Mouse (Mus musculus) CH12.LX (cell line): ENCODE data around the gene Ext2. TPM values are rescaled to one million over a fixed set of nuclear protein-coding genes. Genes with fewer than 3 reads are reported as not detected.

ENCODE experiments used
- DNase-seq: peaks from one replicate; pipeline ENCODE4 v3.0.0-alpha.2; 2013; ENCODE audit errors: extremely low read depth
- H3K27ac ChIP-seq: 2 replicates; pipeline ENCODE4 v1.5.1; 2012; ENCODE audit warnings: low read depth, mild to moderate bottlenecking, control low read depth, moderate library complexity; ENCODE audit not compliant: insufficient read depth
- H3K27me3 ChIP-seq: replicated peaks from 2 replicates; pipeline ENCODE3; 2012; ENCODE audit warnings: inconsistent platforms
- H3K36me3 ChIP-seq, 2 experiments: replicated peaks in 1 of 2; 2 replicates each; pipeline versions ENCODE3 to v1.6.1; 2012; ENCODE audit warnings: inconsistent platforms in 1 of 2, low read length in 1 of 2, mild to moderate bottlenecking in 1 of 2, mixed read lengths in 1 of 2, moderate library complexity in 1 of 2; ENCODE audit not compliant: control insufficient read depth in 1 of 2, insufficient read depth in 1 of 2
- H3K4me1 ChIP-seq, 2 experiments: 2 replicates each; pipeline ENCODE4 v1.6.1; 2012; ENCODE audit warnings: inconsistent platforms in 1 of 2, moderate library complexity in 1 of 2; ENCODE audit not compliant: insufficient read depth in 2 of 2, control insufficient read depth in 1 of 2
- H3K4me2 ChIP-seq: 2 replicates; pipeline ENCODE4 v1.6.1; 2012; ENCODE audit warnings: low read depth, mild to moderate bottlenecking, control low read depth; ENCODE audit not compliant: poor library complexity, insufficient read depth, severe bottlenecking
- H3K4me3 ChIP-seq, 3 experiments: fragments of 150-350 bp in 1 of 3; sonication (generic) in 1 of 3; replicated peaks in 1 of 3; 2 replicates each; pipeline versions ENCODE3 to v1.5.1; 2011 to 2012; ENCODE audit warnings: low read depth in 2 of 3, low read length in 2 of 3, mild to moderate bottlenecking in 2 of 3, moderate library complexity in 2 of 3, control low read depth in 1 of 3, improper control_type of control experiment in 1 of 3, inconsistent platforms in 1 of 3, mixed read lengths in 1 of 3; ENCODE audit not compliant: poor library complexity in 1 of 3
- H3K79me2 ChIP-seq: replicated peaks from 2 replicates; pipeline ENCODE4 v1.6.1; 2012; ENCODE audit warnings: mild to moderate bottlenecking, moderate library complexity; ENCODE audit not compliant: control insufficient read depth, poor library complexity, insufficient read depth, severe bottlenecking; ENCODE audit errors: extremely low read depth
- H3K9ac ChIP-seq: 2 replicates; pipeline ENCODE4 v1.6.1; 2012; ENCODE audit warnings: low read depth, mild to moderate bottlenecking, control low read depth, moderate library complexity; ENCODE audit not compliant: insufficient read depth
- H3K9me3 ChIP-seq: replicated peaks from 2 replicates; pipeline ENCODE3; 2012; ENCODE audit warnings: low read length, inconsistent platforms, mixed read lengths
- BHLHE40 ChIP-seq: IDR thresholded peaks from 2 replicates; pipeline ENCODE4 v1.6.1; 2011; ENCODE audit warnings: mild to moderate bottlenecking, low read depth, low read length, improper control_type of control experiment
- CHD1 ChIP-seq: IDR thresholded peaks from 2 replicates; pipeline ENCODE4 v1.6.1; 2012; ENCODE audit warnings: low read depth, low read length, improper control_type of control experiment, inconsistent platforms
- CHD2 ChIP-seq: IDR thresholded peaks from 2 replicates; pipeline ENCODE4 v1.6.1; 2011; ENCODE audit warnings: low read length, improper control_type of control experiment
- CTCF ChIP-seq, 2 experiments: IDR thresholded peaks in 1 of 2; conservative IDR thresholded peaks in 1 of 2; 2 replicates each; pipeline ENCODE4 v1.5.1; 2011 to 2012; ENCODE audit warnings: low read depth in 2 of 2, low read length in 2 of 2, improper control_type of control experiment in 1 of 2, inconsistent platforms in 1 of 2, mild to moderate bottlenecking in 1 of 2, moderate library complexity in 1 of 2
- E2F4 ChIP-seq: IDR thresholded peaks from 2 replicates; pipeline ENCODE4 v1.6.1; 2011; ENCODE audit warnings: low read depth, low read length, improper control_type of control experiment; ENCODE audit not compliant: insufficient replicate concordance
- EP300 ChIP-seq: IDR thresholded peaks from 2 replicates; pipeline ENCODE4 v1.6.1; 2011; ENCODE audit warnings: low read length, improper control_type of control experiment
- GABPA ChIP-seq: IDR thresholded peaks from 2 replicates; pipeline ENCODE4 v1.6.1; 2012; ENCODE audit warnings: low read depth, low read length, improper control_type of control experiment, inconsistent platforms; ENCODE audit not compliant: insufficient replicate concordance
- HCFC1 ChIP-seq: IDR thresholded peaks from 2 replicates; pipeline ENCODE4 v1.6.1; 2012; ENCODE audit warnings: low read depth, mild to moderate bottlenecking, inconsistent platforms, low read length, improper control_type of control experiment
- JUND ChIP-seq: conservative IDR thresholded peaks from 2 replicates; pipeline ENCODE4 v1.6.1; 2011; ENCODE audit warnings: low read depth, low read length, improper control_type of control experiment
- MEF2A ChIP-seq: IDR thresholded peaks from 2 replicates; pipeline ENCODE4 v1.6.1; 2014; ENCODE audit warnings: low read depth, mild to moderate bottlenecking, inconsistent platforms, low read length, improper control_type of control experiment, borderline replicate concordance
- NELFE ChIP-seq: IDR thresholded peaks from 2 replicates; pipeline ENCODE4 v1.6.1; 2011; ENCODE audit warnings: low read depth, low read length, improper control_type of control experiment
- POLR2A ChIP-seq: IDR thresholded peaks from 2 replicates; pipeline ENCODE4 v1.6.1; 2011; ENCODE audit warnings: low read depth, mild to moderate bottlenecking, improper control_type of control experiment, low read length
- RAD21 ChIP-seq: IDR thresholded peaks from 2 replicates; pipeline ENCODE4 v1.6.1; 2011; ENCODE audit warnings: low read depth, mild to moderate bottlenecking, low read length, improper control_type of control experiment, moderate library complexity
- RCOR1 ChIP-seq: conservative IDR thresholded peaks from 2 replicates; pipeline ENCODE4 v1.6.1; 2012; ENCODE audit warnings: low read depth, mild to moderate bottlenecking, inconsistent platforms, low read length, improper control_type of control experiment
- SIN3A ChIP-seq: IDR thresholded peaks from 2 replicates; pipeline ENCODE4 v1.6.1; 2012; ENCODE audit warnings: low read length, improper control_type of control experiment, inconsistent platforms
- SMC3 ChIP-seq: IDR thresholded peaks from 2 replicates; pipeline ENCODE4 v1.6.1; 2011; ENCODE audit warnings: low read depth, low read length, improper control_type of control experiment
- TBP ChIP-seq: conservative IDR thresholded peaks from 2 replicates; pipeline ENCODE4 v1.6.1; 2011; ENCODE audit warnings: low read depth, low read length, improper control_type of control experiment
- TCF12 ChIP-seq: IDR thresholded peaks from 2 replicates; pipeline ENCODE4 v1.6.1; 2014; ENCODE audit warnings: low read depth, mild to moderate bottlenecking, inconsistent platforms, low read length, improper control_type of control experiment
- USF1 ChIP-seq: IDR thresholded peaks from 2 replicates; pipeline ENCODE4 v1.6.1; 2014; ENCODE audit warnings: low read depth, mild to moderate bottlenecking, inconsistent platforms, low read length, improper control_type of control experiment
- ZC3H11A ChIP-seq: IDR thresholded peaks from 2 replicates; pipeline ENCODE4 v1.6.1; 2012; ENCODE audit warnings: low read depth, mild to moderate bottlenecking, inconsistent platforms, low read length, improper control_type of control experiment
- ZMIZ1 ChIP-seq: IDR thresholded peaks from 2 replicates; pipeline ENCODE4 v1.6.1; 2012; ENCODE audit warnings: low read depth, mild to moderate bottlenecking, inconsistent platforms, low read length, improper control_type of control experiment
- dilution Hi-C: fragments of 300-500 bp; cut with MboI; formaldehyde crosslinking; loops from 2 replicates; pipeline ENCODE4 v1.14.3; 2020; ENCODE audit warnings: low sequenced_read_pairs; ENCODE audit not compliant: extremely low pct_unique_long_range_greater_than_20kb, extremely low pct_ligation_motif_present
- in situ Hi-C: fragments of 300-500 bp; cut with MboI; formaldehyde crosslinking; loops from 3 replicates; pipeline ENCODE4 v1.14.3; 2019; ENCODE audit warnings: low sequenced_read_pairs, low pct_ligation_motif_present, low pct_unique_long_range_greater_than_20kb, mixed read lengths
- polyA plus RNA-seq: library from polyadenylated mRNA; unstranded; fragments of >175 nt; gene quantifications from 2 replicates; pipeline ENCODE4 v1.2.1, GENCODE M21; 2012; ENCODE audit warnings: low read depth; ENCODE audit not compliant: insufficient read length
- total RNA-seq, 2 experiments: library from RNA; depleted of rRNA; stranded (reverse); fragments of 300-350 nt in 1 of 2; fragments of >200 nt in 1 of 2; gene quantifications; 2 replicates each; pipeline ENCODE4 v1.2.3; 2012 to 2014

Ext2 gene
- total and polyA plus RNA-seq, 3 experiments, result 20.2 to 33.1 (median 26.9) TPM

DNA sequence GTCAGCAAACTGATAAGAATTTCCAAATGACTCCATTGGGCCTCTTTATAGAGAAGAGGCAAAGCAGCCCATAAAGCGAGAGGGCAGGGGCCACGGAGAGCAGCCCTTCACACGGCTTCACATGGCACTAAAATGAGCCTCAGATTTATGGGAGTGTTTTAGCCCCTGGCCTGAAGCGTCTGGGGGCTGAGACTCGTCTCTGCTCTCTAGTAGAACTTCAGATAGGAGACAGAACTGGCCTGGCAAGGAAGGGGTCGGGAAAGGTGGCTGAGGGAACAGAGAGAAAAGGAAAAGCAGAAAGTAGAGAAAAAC lies 42.5 kb downstream of the Ext2 start:
- Histone ChIP-seq H3K4me1 (peaks cover 23 to 80% of the 10 kb centered on the region in 2 experiments), H3K27ac (no peak overlapping the region), H3K9me3 (no peaks in the 10 kb centered on the region), H3K36me3 (peaks cover 2 to 20% of the 10 kb centered on the region in 2 experiments), H3K79me2 (no peaks in the 10 kb centered on the region), H3K9ac (no peak overlapping the region)
- dilution Hi-C loops, result no loop called here
- TF ChIP-seq RCOR1 (no peak), CTCF (conservative IDR thresholded peaks at IDR 0.05 in 1 of 2, IDR thresholded peaks at IDR 0.05 in 1 of 2; ENCODE audit: low read depth in 2 of 2, low read length in 2 of 2) (no peak), E2F4 (no peak), USF1 (no peak), CHD1 (no peak), BHLHE40 (no peak), RAD21 (no peak), JUND (no peak), SMC3 (no peak), TCF12 (no peak), GABPA (no peak), EP300 (no peak), MEF2A (no peak), SIN3A (no peak), CHD2 (no peak), NELFE (no peak), TBP (no peak)
- TF ChIP-seq, all 38 proteins: peak for 0
- H3K27me3 ChIP-seq, result no peaks in the 10 kb centered on the region
- DNase-seq, result no peak
- no peak overlapping the region for H3K4me2 ChIP-seq
- H3K4me3 ChIP-seq, result no peak overlapping the region
- in situ Hi-C loops, result no loop called here

DNA sequence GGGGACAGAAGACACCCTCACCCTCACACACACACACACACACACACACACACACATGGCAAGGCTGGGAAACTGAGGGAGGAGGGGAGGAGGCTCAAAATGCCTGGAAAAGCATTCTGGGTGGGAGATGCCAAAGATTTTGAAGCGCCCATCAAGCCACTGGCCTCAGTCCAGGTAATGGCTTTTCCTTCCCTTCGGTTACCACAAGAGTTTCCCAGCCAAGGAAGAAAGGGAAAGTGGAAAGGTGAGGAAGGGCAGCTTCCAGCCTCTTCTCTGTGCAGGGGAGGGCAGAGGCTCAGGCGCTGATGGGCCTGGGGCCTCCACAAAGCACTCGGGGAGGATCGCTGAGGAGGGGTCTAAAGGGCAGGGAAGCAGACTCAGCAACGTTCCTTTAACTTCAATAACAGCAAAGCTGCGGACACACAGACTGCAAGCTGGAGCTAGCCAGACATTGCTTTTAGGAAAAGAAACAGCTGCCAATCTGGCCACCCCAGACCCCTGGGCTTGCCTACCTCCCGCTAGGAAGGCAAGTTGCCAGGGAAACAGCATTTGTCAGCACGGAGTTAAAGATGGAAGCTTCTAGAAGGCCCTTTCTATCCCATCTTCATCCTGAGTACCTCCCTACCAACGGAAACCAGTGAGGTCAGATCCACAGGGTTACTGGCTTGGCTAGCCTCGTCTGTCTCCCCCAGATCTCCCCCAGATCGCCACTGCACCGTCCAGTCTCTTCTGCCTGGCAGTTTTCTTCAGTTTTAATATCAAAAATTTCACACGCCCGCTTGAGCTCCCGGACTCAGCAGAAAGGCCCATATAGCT lies 43.1 kb downstream of the Ext2 start:
- in situ Hi-C loops, result no loop called here
- TF ChIP-seq BHLHE40 (no peak), ZMIZ1 (no peak), POLR2A (no peak), ZC3H11A (no peak), USF1 (no peak), CTCF (conservative IDR thresholded peaks at IDR 0.05 in 1 of 2, IDR thresholded peaks at IDR 0.05 in 1 of 2; ENCODE audit: low read depth in 2 of 2, low read length in 2 of 2) (no peak), NELFE (no peak), RAD21 (no peak), HCFC1 (no peak), CHD2 (no peak)
- TF ChIP-seq, all 38 proteins: peak for 0
- Histone ChIP-seq H3K4me2 (no peak overlapping the region), H3K79me2 (no peaks in the 10 kb centered on the region), H3K9ac (no peak overlapping the region), H3K4me3 (no peak overlapping the region), H3K27me3 (no peaks in the 10 kb centered on the region), H3K4me1 (peaks cover 26 to 83% of the 10 kb centered on the region in 2 experiments), H3K27ac (no peak overlapping the region), H3K36me3 (peaks cover 2 to 16% of the 10 kb centered on the region in 2 experiments), H3K9me3 (no peaks in the 10 kb centered on the region)
- no peak for DNase-seq
- dilution Hi-C loops, result no loop called here
